Mouse (Mus musculus) stomach, postnatal 0 days (tissue): ENCODE measurements at regions not wholly inside any gene's neighbourhood (a gene's known extent, or its start where the extent isn't known, plus 50 kb on each side); places are given as distances from the start of the nearest gene placed in this dataset.

ENCODE experiments used
- ATAC-seq: fragments of 200-750 bp; cut with Nextera tagmentation; 2 replicates; pipeline ENCODE4 v1.8.0; 2017; ENCODE audit not compliant: low FRiP score, low TSS enrichment
- DNase-seq: peaks from one replicate; pipeline ENCODE4 v3.0.0-alpha.2; 2016; ENCODE audit warnings: low spot score
- H3K27ac ChIP-seq: fragments of 300-500 bp; sonication (generic); replicated peaks from 2 replicates; pipeline ENCODE4 v1.5.1; 2014; ENCODE audit warnings: mild to moderate bottlenecking, control low read depth
- H3K27me3 ChIP-seq: fragments of 300-500 bp; sonication (generic); 2 replicates; pipeline ENCODE4 v1.6.1; 2014; ENCODE audit warnings: low read length; ENCODE audit not compliant: control insufficient read depth, insufficient read depth
- H3K36me3 ChIP-seq: fragments of 300-500 bp; sonication (generic); 2 replicates; pipeline ENCODE4 v1.6.1; 2014; ENCODE audit warnings: low read length, mixed read lengths; ENCODE audit not compliant: control insufficient read depth, insufficient read depth
- H3K4me1 ChIP-seq: fragments of 300-500 bp; sonication (generic); replicated peaks from 2 replicates; pipeline ENCODE4 v1.6.1; 2014; ENCODE audit warnings: antibody characterized with exemption; ENCODE audit not compliant: control insufficient read depth, insufficient read depth
- H3K4me2 ChIP-seq: fragments of 300-500 bp; sonication (generic); replicated peaks from 2 replicates; pipeline ENCODE4 v1.6.1; 2014; ENCODE audit warnings: low read depth, mild to moderate bottlenecking, control low read depth, moderate library complexity
- H3K4me3 ChIP-seq: fragments of 300-500 bp; sonication (generic); 2 replicates; pipeline ENCODE4 v1.5.1; 2014; ENCODE audit warnings: low read depth, low read length, control low read depth
- H3K9ac ChIP-seq: fragments of 300-500 bp; sonication (generic); 2 replicates; pipeline ENCODE4 v1.6.1; 2014; ENCODE audit warnings: mild to moderate bottlenecking, low read length, control low read depth, mixed read lengths
- H3K9me3 ChIP-seq: fragments of 300-500 bp; sonication (generic); 2 replicates; pipeline ENCODE4 v1.6.1; 2016; ENCODE audit warnings: low read length; ENCODE audit not compliant: control insufficient read depth
- CTCF ChIP-seq: IDR thresholded peaks from 2 replicates; pipeline ENCODE4 v1.5.1; 2016; ENCODE audit warnings: antibody characterized with exemption, low read depth, mild to moderate bottlenecking, moderate library complexity
- EP300 ChIP-seq: optimal IDR thresholded peaks from 2 replicates; pipeline ENCODE3; 2016; ENCODE audit warnings: antibody characterized with exemption
- WGBS: fragments of 180-500 bp; shearing (Covaris S2); extraction: QIAGEN DNeasy Blood & Tissue Kit; methylation state at CpG from one replicate; pipeline ENCODE4 v1.1.7; 2014; 5-methylcytosine and 5-hydroxymethylcytosine counted together

GRCm38 (mm10) chr12:12708954-12709523, 232.7 kb downstream of the Mycn start:
- Histone ChIP-seq H3K9me3 (no peaks in the 10 kb centered on the region), H3K4me2 (no peak overlapping the region), H3K27ac (no peak overlapping the region), H3K27me3 (no peaks in the 10 kb centered on the region), H3K9ac (no peak overlapping the region), H3K4me3 (no peak overlapping the region), H3K4me1 (no peaks in the 10 kb centered on the region), H3K36me3 (no peaks in the 10 kb centered on the region)
- no peak for ATAC-seq
- WGBS = 25% methylated on average over 14 of the region's 14 CpGs
- DNase-seq = no peak
- TF ChIP-seq EP300 = no peak
- TF ChIP-seq CTCF = no peak

- Histone ChIP-seq H3K4me1 (no peaks in the 10 kb centered on the region), H3K9me3 (no peaks in the 10 kb centered on the region), H3K9ac (no peak overlapping the region), H3K4me2 (no peak overlapping the region), H3K4me3 (no peak overlapping the region), H3K27ac (no peak overlapping the region), H3K27me3 (no peaks in the 10 kb centered on the region), H3K36me3 (no peaks in the 10 kb centered on the region)
- ATAC-seq (no peak), DNase-seq (no peak)
- TF ChIP-seq EP300 = no peak
- no peak for TF ChIP-seq CTCF
- WGBS = 80% methylated on average over 14 of the region's 14 CpGs
Measured at GRCm38 (mm10) chr12:12706326-12706920, 235.3 kb downstream of the Mycn start.

- ATAC-seq (no peak), DNase-seq (no peak)
- H3K4me2 ChIP-seq = no peak overlapping the region
- H3K36me3 ChIP-seq = no peaks in the 10 kb centered on the region
- H3K4me3 ChIP-seq = no peak overlapping the region
- H3K27ac ChIP-seq = no peak overlapping the region
- H3K27me3 ChIP-seq = no peaks in the 10 kb centered on the region
- 58% methylated on average over 3 of the region's 3 CpGs for WGBS
- H3K4me1 ChIP-seq = no peaks in the 10 kb centered on the region
- no peaks in the 10 kb centered on the region for H3K9me3 ChIP-seq
- no peak overlapping the region for H3K9ac ChIP-seq
- TF ChIP-seq CTCF (no peak), EP300 (no peak)
Measured at GRCm38 (mm10) chr12:12701735-12702134, 240.0 kb downstream of the Mycn start.

GRCm38 (mm10) chr12:12701060-12701667, 240.6 kb downstream of the Mycn start:
- DNase-seq (no peak), ATAC-seq (no peak)
- Histone ChIP-seq H3K9me3 (no peaks in the 10 kb centered on the region), H3K36me3 (no peaks in the 10 kb centered on the region), H3K4me3 (no peak overlapping the region), H3K9ac (no peak overlapping the region), H3K4me1 (no peaks in the 10 kb centered on the region), H3K4me2 (no peak overlapping the region), H3K27me3 (no peaks in the 10 kb centered on the region), H3K27ac (no peak overlapping the region)
- WGBS = 71% methylated on average over 7 of the region's 7 CpGs
- TF ChIP-seq CTCF (no peak), EP300 (no peak)

- no peaks in the 10 kb centered on the region for H3K36me3 ChIP-seq
- H3K27ac ChIP-seq = no peak overlapping the region
- no peak overlapping the region for H3K9ac ChIP-seq
- no peak for DNase-seq
- TF ChIP-seq EP300 = no peak
- no peak for TF ChIP-seq CTCF
- no peaks in the 10 kb centered on the region for H3K4me1 ChIP-seq
- no peaks in the 10 kb centered on the region for H3K9me3 ChIP-seq
- no peak overlapping the region for H3K4me3 ChIP-seq
- WGBS = 25% methylated on average over 29 of the region's 29 CpGs
- H3K27me3 ChIP-seq = no peaks in the 10 kb centered on the region
- ATAC-seq = no peak
- H3K4me2 ChIP-seq = no peak overlapping the region
Measured at GRCm38 (mm10) chr12:12693838-12694777, 247.6 kb downstream of the Mycn start.
